Mouse (Mus musculus) small intestine, adult 2 months (tissue): ENCODE results near the gene Gm16503.

Experiments used
- CTCF ChIP-seq: fragments of 200-500 bp; IDR thresholded peaks from 2 replicates; pipeline ENCODE4 v1.5.1; 2012; ENCODE audit warnings: low read depth, mild to moderate bottlenecking, control low read depth, inconsistent platforms, low read length, moderate library complexity, mixed read lengths; ENCODE audit not compliant: insufficient replicate concordance, insufficient read length; ENCODE audit errors: extremely low read depth
- POLR2A ChIP-seq: fragments of 200-500 bp; IDR thresholded peaks from 2 replicates; pipeline ENCODE4 v1.6.1; 2012; ENCODE audit warnings: low read depth, mild to moderate bottlenecking, control low read depth, inconsistent platforms, low read length, moderate library complexity

- TF ChIP-seq POLR2A (no peak), CTCF (no peak)
Observed at GRCm38 (mm10) chr4:147541105-147541504, 1.1 kb downstream of the Gm16503 start.
